Mouse (Mus musculus): ENCODE data around the gene Fam92b. TPM values are rescaled to one million over a fixed set of nuclear protein-coding genes. Genes with fewer than 3 reads are reported as not detected.

The Fam92b gene
- not detected in 2 replicates for polyA plus RNA-seq (2011; ENCODE audit: insufficient read depth, insufficient read length, low replicate concordance, missing spikeins)

- WGBS, result 4% methylated on average over 25 of the region's 26 CpGs
Measured at GRCm38 (mm10) chr8:120177318-120178123, at the start of gene Fam92b. Gene Fam92b (minus strand): TSS chr8:120177466.

DNA sequence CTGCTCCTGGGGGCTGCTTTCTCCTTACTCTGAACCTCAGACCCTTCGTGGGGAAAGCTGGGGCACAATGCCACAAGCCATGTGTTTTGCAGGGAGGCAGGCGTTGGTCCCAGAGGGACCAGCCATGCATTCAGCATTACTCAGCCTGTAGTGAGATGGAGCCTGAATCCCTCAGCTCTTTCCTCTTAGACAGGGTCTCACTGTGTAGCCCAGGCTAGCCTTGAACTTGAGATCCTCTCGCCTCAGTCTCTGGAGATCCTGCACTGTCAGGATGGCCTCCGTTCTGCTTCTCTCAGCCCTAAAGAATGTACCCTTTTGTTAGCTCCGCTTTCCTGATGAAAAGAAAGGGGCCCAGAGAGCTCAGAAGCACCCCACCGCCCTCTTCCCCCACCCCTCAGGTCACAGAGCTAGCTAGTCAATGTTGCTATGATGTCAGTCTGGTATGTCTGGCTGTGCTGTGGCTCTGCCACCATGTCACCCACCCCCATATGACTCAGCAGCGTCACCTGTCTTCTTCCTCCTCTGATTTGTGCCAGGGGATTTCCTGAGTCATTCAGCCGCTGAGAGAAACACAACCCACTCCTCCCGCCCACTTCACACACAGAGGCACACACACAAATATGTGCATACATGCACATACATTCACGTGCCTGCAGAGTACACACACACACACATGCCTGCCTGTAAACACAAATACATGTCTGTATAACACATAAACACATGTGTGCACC is 48.3 kb upstream of the Fam92b start:
- H3K4me3 ChIP-seq (replicated peaks; ENCODE audit: control insufficient read depth, low read depth, low read length), result no peak overlapping the region
- WGBS, result 17% methylated on average over 10 of the region's 10 CpGs
- no peak overlapping the region for H3K27ac ChIP-seq (ENCODE audit: control insufficient read depth, insufficient read depth, low read depth, low read length, poor library complexity)
- TF ChIP-seq POLR2A (IDR thresholded peaks at IDR 0.05; ENCODE audit: borderline replicate concordance, control insufficient read depth, low read depth, low read length), result no peak
- no peak for TF ChIP-seq CTCF (IDR thresholded peaks at IDR 0.05; ENCODE audit: control insufficient read depth, insufficient read depth, low read length)
- H3K4me1 ChIP-seq (ENCODE audit: control insufficient read depth, insufficient read depth, low read length), result peaks cover 2% of the 10 kb centered on the region

More at GRCm38 (mm10) chr8:120177318-120178123, at the start of gene Fam92b:
- TF ChIP-seq CTCF (IDR thresholded peaks at IDR 0.05; ENCODE audit: control insufficient read depth, insufficient read depth, low read length) (no peak), POLR2A (IDR thresholded peaks at IDR 0.05; ENCODE audit: borderline replicate concordance, control insufficient read depth, low read depth, low read length) (no peak)
- no peaks in the 10 kb centered on the region for H3K4me1 ChIP-seq (ENCODE audit: control insufficient read depth, insufficient read depth, low read length)
- no peak within 1 kb of the TSS for H3K27ac ChIP-seq (ENCODE audit: control insufficient read depth, insufficient read depth, low read depth, low read length, poor library complexity)
- H3K4me3 ChIP-seq (replicated peaks; ENCODE audit: control insufficient read depth, low read depth, low read length), result no peak within 1 kb of the TSS

- Histone ChIP-seq H3K4me3 (replicated peaks; ENCODE audit: control insufficient read depth, low read depth, low read length) (no peak overlapping the region), H3K4me1 (ENCODE audit: control insufficient read depth, insufficient read depth, low read length) (peaks cover 2% of the 10 kb centered on the region), H3K27ac (ENCODE audit: control insufficient read depth, insufficient read depth, low read depth, low read length, poor library complexity) (no peak overlapping the region)
- no peak for TF ChIP-seq POLR2A (IDR thresholded peaks at IDR 0.05; ENCODE audit: borderline replicate concordance, control insufficient read depth, low read depth, low read length)
- WGBS, result 45% methylated on average over 11 of the region's 11 CpGs
Measured at GRCm38 (mm10) chr8:120224521-120225420, 47.5 kb upstream of the Fam92b start.

- 82% methylated on average over 11 of the region's 11 CpGs for WGBS
- Histone ChIP-seq H3K4me3 (replicated peaks; ENCODE audit: control insufficient read depth, low read depth, low read length) (no peak overlapping the region), H3K4me1 (ENCODE audit: control insufficient read depth, insufficient read depth, low read length) (peaks cover 2% of the 10 kb centered on the region), H3K27ac (ENCODE audit: control insufficient read depth, insufficient read depth, low read depth, low read length, poor library complexity) (no peak overlapping the region)
- no peak for TF ChIP-seq CTCF (IDR thresholded peaks at IDR 0.05; ENCODE audit: control insufficient read depth, insufficient read depth, low read length)
- TF ChIP-seq POLR2A (IDR thresholded peaks at IDR 0.05; ENCODE audit: borderline replicate concordance, control insufficient read depth, low read depth, low read length), result no peak
Measured at GRCm38 (mm10) chr8:120222548-120222947, 45.3 kb upstream of the Fam92b start.

DNA sequence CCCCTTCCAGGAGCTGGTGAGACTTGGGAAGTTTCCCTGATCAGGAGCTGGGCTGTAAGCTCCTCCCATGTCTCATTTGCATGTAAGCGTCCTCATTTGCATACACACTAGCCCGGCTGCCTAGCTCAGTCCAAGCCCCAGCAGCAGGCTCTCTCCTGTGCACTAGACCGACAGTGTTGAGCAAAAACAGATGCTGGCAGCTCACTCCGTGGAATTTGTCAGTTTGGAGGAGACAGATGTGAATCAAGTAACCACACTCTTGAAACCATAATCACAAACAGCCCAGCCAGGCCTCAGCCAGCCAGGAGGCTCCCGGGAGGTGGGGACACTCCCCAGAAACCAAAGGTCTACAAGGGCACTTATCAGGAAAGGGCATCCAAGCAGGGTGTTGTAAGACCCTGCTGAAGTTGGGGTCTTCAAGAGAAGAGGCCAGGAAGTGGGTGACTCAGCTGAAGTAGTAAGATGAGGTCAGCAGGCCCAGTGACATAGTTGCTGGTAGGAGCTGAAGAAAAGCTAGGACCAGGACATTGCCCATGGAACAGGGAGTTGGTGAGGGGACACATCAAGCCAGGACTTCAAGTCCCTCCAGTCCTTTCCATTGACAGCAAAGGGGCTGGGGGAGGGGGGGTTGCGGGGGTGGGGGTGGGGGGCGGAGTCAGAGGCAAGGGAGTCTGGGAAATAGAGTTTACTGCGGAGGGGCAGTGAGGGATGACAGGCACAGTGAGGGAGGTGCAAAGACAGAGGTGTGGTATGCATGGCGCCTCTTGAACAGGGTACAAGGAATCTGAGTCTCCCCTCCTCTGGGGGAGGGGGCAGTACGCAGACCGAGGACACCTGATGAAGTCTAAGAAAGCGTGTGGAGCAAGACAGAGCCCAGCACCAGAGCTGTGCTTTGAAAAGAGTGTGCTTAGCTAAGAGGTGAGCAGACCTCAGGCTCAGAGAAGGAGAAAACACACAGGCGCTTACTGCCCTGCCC is 39.9 kb upstream of the Fam92b start:
- WGBS, result 58% methylated on average over 13 of the region's 13 CpGs
- no peaks in the 10 kb centered on the region; the same call in none of the 2 replicates for H3K4me1 ChIP-seq (ENCODE audit: control insufficient read depth, insufficient read depth, low read length)
- no peak overlapping the region for H3K4me3 ChIP-seq (replicated peaks; ENCODE audit: control insufficient read depth, low read depth, low read length)
- TF ChIP-seq CTCF (IDR thresholded peaks at IDR 0.05; ENCODE audit: control insufficient read depth, insufficient read depth, low read length) (no peak), POLR2A (IDR thresholded peaks at IDR 0.05; ENCODE audit: borderline replicate concordance, control insufficient read depth, low read depth, low read length) (no peak)
- 0 out of 2 replicates have a peak overlapping the region, but pooled peaks have one; percentile 15 for H3K27ac ChIP-seq (ENCODE audit: control insufficient read depth, insufficient read depth, low read depth, low read length, poor library complexity)

DNA sequence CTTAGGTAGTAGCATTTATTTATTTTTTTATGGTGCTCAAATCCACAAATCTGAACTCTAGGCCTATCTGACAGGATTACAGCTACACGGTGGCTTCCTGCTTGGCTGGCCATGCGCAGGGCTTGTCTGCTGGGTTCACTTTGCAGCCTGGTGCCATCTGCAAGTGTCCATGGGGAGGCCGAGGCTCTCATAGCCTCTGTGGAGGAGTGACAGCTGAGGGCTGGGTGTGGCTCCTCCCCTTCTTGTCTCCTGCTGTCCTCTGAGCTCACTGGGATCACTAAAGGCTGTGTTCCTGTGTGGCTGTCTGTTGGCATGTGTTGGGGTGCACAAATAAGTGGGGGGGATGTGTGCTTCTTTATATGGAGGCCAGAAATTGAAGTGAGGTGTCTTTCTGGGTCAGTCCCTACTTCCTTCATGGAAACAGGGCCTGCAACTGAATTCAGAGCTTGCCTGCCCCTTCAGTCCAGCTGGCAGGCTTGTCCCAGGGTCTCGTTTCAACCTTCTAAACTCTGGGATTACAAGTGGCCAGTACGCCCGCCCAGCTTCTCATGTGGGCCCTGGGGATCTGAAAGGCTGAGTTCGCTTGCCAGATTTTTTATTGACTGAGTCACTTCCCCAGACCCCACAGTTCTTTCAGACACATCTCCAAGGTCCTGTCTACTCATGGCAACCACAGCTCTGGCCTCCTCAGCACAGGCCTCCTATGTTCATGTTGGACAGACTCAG is 38.3 kb upstream of the Fam92b start:
- 51% methylated on average over 7 of the region's 7 CpGs for WGBS
- Histone ChIP-seq H3K27ac (ENCODE audit: control insufficient read depth, insufficient read depth, low read depth, low read length, poor library complexity) (peak overlapping the region; percentile 6; the same call in 1 of the 2 replicates), H3K4me1 (ENCODE audit: control insufficient read depth, insufficient read depth, low read length) (no peaks in the 10 kb centered on the region; the same call in none of the 2 replicates), H3K4me3 (replicated peaks; ENCODE audit: control insufficient read depth, low read depth, low read length) (no peak overlapping the region)
- TF ChIP-seq CTCF (IDR thresholded peaks at IDR 0.05; ENCODE audit: control insufficient read depth, insufficient read depth, low read length), result no peak
- TF ChIP-seq POLR2A (IDR thresholded peaks at IDR 0.05; ENCODE audit: borderline replicate concordance, control insufficient read depth, low read depth, low read length), result no peak
